Mouse (Mus musculus) kidney, adult 2 months (tissue): ENCODE measurements around the gene Far2. TPM values are rescaled to one million over a fixed set of nuclear protein-coding genes. Genes with fewer than 3 reads are reported as not detected.

Experiments used
- DNase-seq: peaks from one replicate; pipeline ENCODE4 v3.0.0; 2021
- H3K27ac ChIP-seq: fragments of 200-500 bp; 2 replicates; pipeline ENCODE4 v1.5.1; 2012; ENCODE audit warnings: low read depth, low read length, control low read depth, inconsistent platforms; ENCODE audit not compliant: insufficient read depth
- H3K27me3 ChIP-seq: fragments of 200-500 bp; replicated peaks from 2 replicates; pipeline ENCODE4 v1.6.1; 2012; ENCODE audit warnings: mild to moderate bottlenecking, moderate library complexity, low read length, inconsistent platforms; ENCODE audit not compliant: control insufficient read depth, insufficient read depth
- H3K36me3 ChIP-seq: fragments of 200-500 bp; 2 replicates; pipeline ENCODE4 v1.6.1; 2012; ENCODE audit warnings: mild to moderate bottlenecking, moderate library complexity, low read length, inconsistent platforms; ENCODE audit not compliant: control insufficient read depth, insufficient read depth
- H3K4me1 ChIP-seq: fragments of 200-500 bp; 2 replicates; pipeline ENCODE4 v1.6.1; 2011; ENCODE audit warnings: low read length; ENCODE audit not compliant: control insufficient read depth, insufficient read depth
- H3K4me3 ChIP-seq: fragments of 200-500 bp; 2 replicates; pipeline ENCODE4 v1.5.1; 2011; ENCODE audit warnings: mild to moderate bottlenecking, low read depth, low read length, control low read depth; ENCODE audit not compliant: insufficient read depth
- CTCF ChIP-seq: fragments of 200-500 bp; conservative IDR thresholded peaks from 2 replicates; pipeline ENCODE4 v1.5.1; 2011; ENCODE audit warnings: low read depth, mild to moderate bottlenecking, control low read depth, low read length, moderate library complexity, mixed read lengths; ENCODE audit not compliant: insufficient read depth, insufficient read length
- POLR2A ChIP-seq: fragments of 200-500 bp; IDR thresholded peaks from one replicate; pipeline ENCODE4 v1.6.1; 2011; ENCODE audit warnings: low read depth, low read length, control low read depth
- WGBS: fragments of 180-500 bp; shearing (Covaris S2); methylation state at CpG from one replicate; pipeline ENCODE4 v1.1.7; 2018; 5-methylcytosine and 5-hydroxymethylcytosine counted together
- polyA plus RNA-seq: library from polyadenylated mRNA; depleted of rRNA; stranded (reverse); fragments of >200 nt; gene quantifications from 2 replicates; pipeline ENCODE4 v1.2.3, GENCODE M21; 2012

Far2 gene
- polyA plus RNA-seq, 1 experiment: 0.02 TPM

- no peak overlapping the region for H3K4me3 ChIP-seq
- TF ChIP-seq POLR2A: no peak
- TF ChIP-seq CTCF: no peak
- no peak for DNase-seq
- no peaks in the 10 kb centered on the region for H3K27me3 ChIP-seq
- no peak overlapping the region for H3K27ac ChIP-seq
- no peaks in the 10 kb centered on the region for H3K36me3 ChIP-seq
- no peaks in the 10 kb centered on the region for H3K4me1 ChIP-seq
- WGBS: 80% methylated on average over 3 of the region's 3 CpGs
These were observed 54.9 kb downstream of the Far2 start for GRCm38 (mm10) chr6:148101977-148102376.

- Histone ChIP-seq H3K4me3 (no peak overlapping the region), H3K27me3 (no peaks in the 10 kb centered on the region), H3K36me3 (no peaks in the 10 kb centered on the region), H3K4me1 (no peaks in the 10 kb centered on the region), H3K27ac (no peak overlapping the region)
- 91% methylated on average over 1 of the region's 1 CpGs for WGBS
- no peak for DNase-seq
- TF ChIP-seq POLR2A (no peak), CTCF (no peak)
These were observed 55.4 kb downstream of the Far2 start for GRCm38 (mm10) chr6:148102434-148102833.

- WGBS: 34% methylated on average over 9 of the region's 9 CpGs
- peak; percentile 9 for DNase-seq
- Histone ChIP-seq H3K36me3 (no peaks in the 10 kb centered on the region), H3K4me3 (no peak overlapping the region), H3K27ac (no peak overlapping the region), H3K4me1 (no peaks in the 10 kb centered on the region), H3K27me3 (no peaks in the 10 kb centered on the region; the same call in 1 of the 2 replicates)
- TF ChIP-seq CTCF (no peak), POLR2A (no peak)
These were observed 57.2 kb downstream of the Far2 start for GRCm38 (mm10) chr6:148104212-148104611.

GRCm38 (mm10) chr6:148105722-148106268 lies 58.7 kb downstream of the Far2 start:
- Histone ChIP-seq H3K27me3 (no peaks in the 10 kb centered on the region; the same call in 1 of the 2 replicates), H3K27ac (no peak overlapping the region), H3K4me3 (no peak overlapping the region), H3K36me3 (no peaks in the 10 kb centered on the region), H3K4me1 (no peaks in the 10 kb centered on the region)
- WGBS: 63% methylated on average over 9 of the region's 9 CpGs
- TF ChIP-seq POLR2A: no peak
- no peak for TF ChIP-seq CTCF
- no peak for DNase-seq

- Histone ChIP-seq H3K4me1 (no peaks in the 10 kb centered on the region), H3K27me3 (no peaks in the 10 kb centered on the region; the same call in 1 of the 2 replicates), H3K4me3 (no peak overlapping the region), H3K36me3 (no peaks in the 10 kb centered on the region), H3K27ac (no peak overlapping the region)
- WGBS: 61% methylated on average over 8 of the region's 8 CpGs
- TF ChIP-seq CTCF (no peak), POLR2A (no peak)
- DNase-seq: no peak
These were observed 61.8 kb downstream of the Far2 start for GRCm38 (mm10) chr6:148108741-148109472.

- WGBS: 92% methylated on average over 2 of the region's 2 CpGs
- DNase-seq: no peak
- TF ChIP-seq POLR2A (no peak), CTCF (no peak)
These were observed 64.1 kb downstream of the Far2 start for GRCm38 (mm10) chr6:148110996-148111633.

GRCm38 (mm10) chr6:148116371-148116770 lies 69.3 kb downstream of the Far2 start:
- Histone ChIP-seq H3K4me3 (no peak overlapping the region), H3K27ac (no peak overlapping the region), H3K27me3 (no peaks in the 10 kb centered on the region), H3K36me3 (no peaks in the 10 kb centered on the region), H3K4me1 (no peaks in the 10 kb centered on the region)
- DNase-seq: no peak
- TF ChIP-seq CTCF: no peak
- no peak for TF ChIP-seq POLR2A
- 78% methylated on average over 5 of the region's 5 CpGs for WGBS

More at GRCm38 (mm10) chr6:148110996-148111633, 64.1 kb downstream of the Far2 start:
- Histone ChIP-seq H3K36me3 (no peaks in the 10 kb centered on the region), H3K4me1 (no peaks in the 10 kb centered on the region), H3K4me3 (no peak overlapping the region), H3K27ac (no peak overlapping the region), H3K27me3 (no peaks in the 10 kb centered on the region; the same call in 1 of the 2 replicates)
